Mouse (Mus musculus): ENCODE data around the gene 1700034J05Rik. TPM values are rescaled to one million over a fixed set of nuclear protein-coding genes. Genes with fewer than 3 reads are reported as not detected.

1700034J05Rik gene
- polyA plus RNA-seq, 1 experiment from 2014 or later = 0.06 TPM

- Histone ChIP-seq H3K9me3 (replicated peaks; ENCODE audit: control insufficient read depth, low read length, poor library complexity, severe bottlenecking) (no peaks in the 10 kb centered on the region), H3K4me3 (ENCODE audit: low read depth, low read length) (no peak overlapping the region), H3K4me1 (ENCODE audit: control insufficient read depth, insufficient read depth, low read length) (no peaks in the 10 kb centered on the region), H3K27me3 (ENCODE audit: control insufficient read depth, insufficient read depth, low read depth, low read length) (no peaks in the 10 kb centered on the region), H3K4me2 (ENCODE audit: low read length) (no peak overlapping the region), H3K9ac (ENCODE audit: low read depth, low read length) (no peak overlapping the region), H3K27ac (ENCODE audit: low read length) (no peak overlapping the region), H3K36me3 (ENCODE audit: control insufficient read depth, insufficient read depth, low read length) (no peaks in the 10 kb centered on the region)
- WGBS = 85% methylated on average over 9 of the region's 9 CpGs
- ATAC-seq = no peak
These were observed 5.9 kb upstream of the 1700034J05Rik start for GRCm38 (mm10) chr6:146959908-146960680.

- Histone ChIP-seq H3K27me3 (ENCODE audit: control insufficient read depth, insufficient read depth, low read depth, low read length) (no peaks in the 10 kb centered on the region), H3K36me3 (ENCODE audit: control insufficient read depth, insufficient read depth, low read length) (no peaks in the 10 kb centered on the region), H3K4me3 (ENCODE audit: low read depth, low read length) (no peak overlapping the region), H3K4me1 (ENCODE audit: control insufficient read depth, insufficient read depth, low read length) (peaks cover 5% of the 10 kb centered on the region), H3K27ac (ENCODE audit: low read length) (no peak overlapping the region), H3K9ac (ENCODE audit: low read depth, low read length) (no peak overlapping the region), H3K9me3 (replicated peaks; ENCODE audit: control insufficient read depth, low read length, poor library complexity, severe bottlenecking) (no peaks in the 10 kb centered on the region), H3K4me2 (ENCODE audit: low read length) (no peak overlapping the region)
- ATAC-seq = no peak
- WGBS = 100% methylated on average over 1 of the region's 1 CpGs
These were observed 4.5 kb upstream of the 1700034J05Rik start for GRCm38 (mm10) chr6:146958694-146959093.

GRCm38 (mm10) chr6:146956961-146957360 is 2.7 kb upstream of the 1700034J05Rik start:
- ATAC-seq = no peak
- no peaks in the 10 kb centered on the region for H3K9me3 ChIP-seq (replicated peaks; ENCODE audit: control insufficient read depth, low read length, poor library complexity, severe bottlenecking)
- H3K27ac ChIP-seq (ENCODE audit: low read length) = no peak overlapping the region
- no peaks in the 10 kb centered on the region for H3K27me3 ChIP-seq (ENCODE audit: control insufficient read depth, insufficient read depth, low read depth, low read length)
- no peak overlapping the region for H3K4me3 ChIP-seq (ENCODE audit: low read depth, low read length)
- no peak overlapping the region for H3K9ac ChIP-seq (ENCODE audit: low read depth, low read length)
- H3K4me2 ChIP-seq (ENCODE audit: low read length) = no peak overlapping the region
- 89% methylated on average over 1 of the region's 1 CpGs for WGBS
- H3K36me3 ChIP-seq (ENCODE audit: control insufficient read depth, insufficient read depth, low read length) = no peaks in the 10 kb centered on the region
- H3K4me1 ChIP-seq (ENCODE audit: control insufficient read depth, insufficient read depth, low read length) = peaks cover 5% of the 10 kb centered on the region

GRCm38 (mm10) chr6:146955896-146956295 is 1.7 kb upstream of the 1700034J05Rik start:
- WGBS = 20% methylated on average over 12 of the region's 12 CpGs
- peaks cover 5% of the 10 kb centered on the region for H3K4me1 ChIP-seq (ENCODE audit: control insufficient read depth, insufficient read depth, low read length)
- H3K9ac ChIP-seq (ENCODE audit: low read depth, low read length) = no peak overlapping the region
- H3K4me2 ChIP-seq (ENCODE audit: low read length) = no peak overlapping the region
- no peak overlapping the region for H3K27ac ChIP-seq (ENCODE audit: low read length)
- H3K4me3 ChIP-seq (ENCODE audit: low read depth, low read length) = no peak overlapping the region
- no peaks in the 10 kb centered on the region for H3K36me3 ChIP-seq (ENCODE audit: control insufficient read depth, insufficient read depth, low read length)
- H3K9me3 ChIP-seq (replicated peaks; ENCODE audit: control insufficient read depth, low read length, poor library complexity, severe bottlenecking) = no peaks in the 10 kb centered on the region
- H3K27me3 ChIP-seq (ENCODE audit: control insufficient read depth, insufficient read depth, low read depth, low read length) = no peaks in the 10 kb centered on the region
- ATAC-seq = peak; percentile 39; the same call in 1 of the 2 replicates

GRCm38 (mm10) chr6:146955475-146955874 is 1.3 kb upstream of the 1700034J05Rik start:
- Histone ChIP-seq H3K4me1 (ENCODE audit: control insufficient read depth, insufficient read depth, low read length) (peaks cover 6% of the 10 kb centered on the region), H3K4me3 (ENCODE audit: low read depth, low read length) (no peak overlapping the region), H3K4me2 (ENCODE audit: low read length) (no peak overlapping the region), H3K27me3 (ENCODE audit: control insufficient read depth, insufficient read depth, low read depth, low read length) (no peaks in the 10 kb centered on the region), H3K36me3 (ENCODE audit: control insufficient read depth, insufficient read depth, low read length) (no peaks in the 10 kb centered on the region), H3K9me3 (replicated peaks; ENCODE audit: control insufficient read depth, low read length, poor library complexity, severe bottlenecking) (no peaks in the 10 kb centered on the region), H3K27ac (ENCODE audit: low read length) (no peak overlapping the region), H3K9ac (ENCODE audit: low read depth, low read length) (no peak overlapping the region)
- WGBS = 83% methylated on average over 1 of the region's 1 CpGs
- ATAC-seq = no peak

- Histone ChIP-seq H3K4me2 (ENCODE audit: low read length) (no peak overlapping the region), H3K4me3 (ENCODE audit: low read depth, low read length) (no peak overlapping the region), H3K9me3 (replicated peaks; ENCODE audit: control insufficient read depth, low read length, poor library complexity, severe bottlenecking) (no peaks in the 10 kb centered on the region), H3K36me3 (ENCODE audit: control insufficient read depth, insufficient read depth, low read length) (no peaks in the 10 kb centered on the region), H3K27me3 (ENCODE audit: control insufficient read depth, insufficient read depth, low read depth, low read length) (no peaks in the 10 kb centered on the region), H3K9ac (ENCODE audit: low read depth, low read length) (no peak overlapping the region), H3K27ac (ENCODE audit: low read length) (no peak overlapping the region), H3K4me1 (ENCODE audit: control insufficient read depth, insufficient read depth, low read length) (peaks cover 12% of the 10 kb centered on the region)
- no peak for ATAC-seq
- WGBS = 7% methylated on average over 1 of the region's 1 CpGs
These were observed 3.8 kb downstream of the 1700034J05Rik start for GRCm38 (mm10) chr6:146950454-146950832.

GRCm38 (mm10) chr6:146949682-146950453 is 4.4 kb downstream of the 1700034J05Rik start:
- Histone ChIP-seq H3K4me2 (ENCODE audit: low read length) (no peak overlapping the region), H3K36me3 (ENCODE audit: control insufficient read depth, insufficient read depth, low read length) (no peaks in the 10 kb centered on the region), H3K9me3 (replicated peaks; ENCODE audit: control insufficient read depth, low read length, poor library complexity, severe bottlenecking) (no peaks in the 10 kb centered on the region), H3K27ac (ENCODE audit: low read length) (no peak overlapping the region), H3K4me1 (ENCODE audit: control insufficient read depth, insufficient read depth, low read length) (peaks cover 12% of the 10 kb centered on the region), H3K27me3 (ENCODE audit: control insufficient read depth, insufficient read depth, low read depth, low read length) (no peaks in the 10 kb centered on the region), H3K9ac (ENCODE audit: low read depth, low read length) (no peak overlapping the region), H3K4me3 (ENCODE audit: low read depth, low read length) (no peak overlapping the region)
- WGBS = 24% methylated on average over 10 of the region's 10 CpGs
- no peak for ATAC-seq

- Histone ChIP-seq H3K9me3 (replicated peaks; ENCODE audit: control insufficient read depth, low read length, poor library complexity, severe bottlenecking) (no peaks in the 10 kb centered on the region), H3K27me3 (ENCODE audit: control insufficient read depth, insufficient read depth, low read depth, low read length) (no peaks in the 10 kb centered on the region), H3K27ac (ENCODE audit: low read length) (no peak overlapping the region), H3K36me3 (ENCODE audit: control insufficient read depth, insufficient read depth, low read length) (no peaks in the 10 kb centered on the region), H3K9ac (ENCODE audit: low read depth, low read length) (no peak overlapping the region), H3K4me2 (ENCODE audit: low read length) (no peak overlapping the region), H3K4me3 (ENCODE audit: low read depth, low read length) (no peak overlapping the region), H3K4me1 (ENCODE audit: control insufficient read depth, insufficient read depth, low read length) (peaks cover 7% of the 10 kb centered on the region)
- ATAC-seq = no peak
- 81% methylated on average over 4 of the region's 4 CpGs for WGBS
These were observed 7.0 kb downstream of the 1700034J05Rik start for GRCm38 (mm10) chr6:146947186-146947585.

All from midbrain, embryonic 16.5 days (tissue).